Mouse (Mus musculus): ENCODE data around the gene Aamp. TPM values are rescaled to one million over a fixed set of nuclear protein-coding genes. Genes with fewer than 3 reads are reported as not detected.
"Not testable (repeated sequence)": the region's sequence is repeated elsewhere in the genome, so short reads cannot be mapped to it uniquely, and the experiment has no call there.

Aamp gene
- polyA plus RNA-seq, 1 experiment: not detected

DNA sequence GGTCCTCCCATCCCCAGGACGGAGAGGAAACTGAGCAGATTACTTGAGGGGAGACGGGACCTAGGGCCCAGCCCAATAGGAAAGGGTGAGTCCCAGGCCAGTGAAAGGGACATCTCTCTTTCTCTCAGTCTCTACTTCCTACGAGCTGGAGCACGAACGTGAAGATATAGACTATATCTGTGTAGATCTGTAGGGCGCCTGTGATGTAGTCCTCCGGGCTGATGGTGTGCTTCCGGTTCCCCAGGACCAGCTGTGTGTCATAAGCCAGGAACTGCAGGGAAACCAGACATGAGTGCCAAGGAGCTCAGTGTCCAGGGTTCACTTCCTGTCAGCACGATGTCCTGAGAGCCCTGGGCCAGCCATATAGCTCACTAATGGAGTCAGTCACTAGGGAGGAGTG, 4.7 kb upstream of the Aamp start:
- H3K27ac ChIP-seq (ENCODE audit: insufficient read depth, low read depth, low read length): no peak overlapping the region
- no peak overlapping the region for H3K4me3 ChIP-seq (ENCODE audit: insufficient read depth, low read depth, low read length)
- 89% methylated on average over 9 of the region's 9 CpGs for WGBS
- TF ChIP-seq CTCF (IDR thresholded peaks at IDR 0.05; ENCODE audit: insufficient read depth, low read depth, low read length) (no peak), POLR2A (IDR thresholded peaks at IDR 0.05; ENCODE audit: insufficient read depth, low read depth, low read length) (no peak)
- H3K4me1 ChIP-seq (ENCODE audit: control insufficient read depth, insufficient read depth, low read length): peaks cover 32% of the 10 kb centered on the region

DNA sequence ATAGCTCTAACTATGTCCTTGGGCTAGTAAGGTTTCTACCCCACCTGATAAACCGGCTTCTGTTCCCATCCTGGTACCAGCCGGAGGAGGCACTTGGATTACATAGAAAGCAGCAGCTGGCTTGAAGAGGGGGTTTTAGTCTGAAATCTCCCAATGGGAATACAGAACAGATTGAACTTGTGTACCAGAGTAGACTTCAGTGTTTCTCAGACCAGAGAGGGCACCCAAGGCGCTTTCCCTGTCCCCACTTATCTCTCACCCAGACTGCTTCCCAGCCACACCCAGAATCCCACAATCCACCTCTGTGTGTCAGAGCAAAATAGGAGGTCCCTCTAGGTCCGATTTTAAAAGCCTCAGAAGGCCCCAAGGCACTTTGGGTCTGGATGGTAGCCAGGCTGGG, 3.8 kb upstream of the Aamp start:
- 75% methylated on average over 4 of the region's 4 CpGs for WGBS
- peaks cover 37% of the 10 kb centered on the region for H3K4me1 ChIP-seq (ENCODE audit: control insufficient read depth, insufficient read depth, low read length)
- no peak overlapping the region for H3K4me3 ChIP-seq (ENCODE audit: insufficient read depth, low read depth, low read length)
- H3K27ac ChIP-seq (ENCODE audit: insufficient read depth, low read depth, low read length): no peak overlapping the region
- no peak for TF ChIP-seq POLR2A (IDR thresholded peaks at IDR 0.05; ENCODE audit: insufficient read depth, low read depth, low read length)
- TF ChIP-seq CTCF (IDR thresholded peaks at IDR 0.05; ENCODE audit: insufficient read depth, low read depth, low read length): no peak

GRCm38 (mm10) chr1:74286869-74287607, 2.5 kb upstream of the Aamp start:
- H3K27ac ChIP-seq (ENCODE audit: insufficient read depth, low read depth, low read length); H3K4me3 ChIP-seq (ENCODE audit: insufficient read depth, low read depth, low read length): not testable (repeated sequence)
- 51% methylated on average over 15 of the region's 17 CpGs for WGBS
- H3K4me1 ChIP-seq (ENCODE audit: control insufficient read depth, insufficient read depth, low read length): peaks cover 35% of the 10 kb centered on the region
- 0 out of 2 replicates have a peak, but pooled peaks have one; percentile 22 for TF ChIP-seq CTCF (IDR thresholded peaks at IDR 0.05; ENCODE audit: insufficient read depth, low read depth, low read length)

DNA sequence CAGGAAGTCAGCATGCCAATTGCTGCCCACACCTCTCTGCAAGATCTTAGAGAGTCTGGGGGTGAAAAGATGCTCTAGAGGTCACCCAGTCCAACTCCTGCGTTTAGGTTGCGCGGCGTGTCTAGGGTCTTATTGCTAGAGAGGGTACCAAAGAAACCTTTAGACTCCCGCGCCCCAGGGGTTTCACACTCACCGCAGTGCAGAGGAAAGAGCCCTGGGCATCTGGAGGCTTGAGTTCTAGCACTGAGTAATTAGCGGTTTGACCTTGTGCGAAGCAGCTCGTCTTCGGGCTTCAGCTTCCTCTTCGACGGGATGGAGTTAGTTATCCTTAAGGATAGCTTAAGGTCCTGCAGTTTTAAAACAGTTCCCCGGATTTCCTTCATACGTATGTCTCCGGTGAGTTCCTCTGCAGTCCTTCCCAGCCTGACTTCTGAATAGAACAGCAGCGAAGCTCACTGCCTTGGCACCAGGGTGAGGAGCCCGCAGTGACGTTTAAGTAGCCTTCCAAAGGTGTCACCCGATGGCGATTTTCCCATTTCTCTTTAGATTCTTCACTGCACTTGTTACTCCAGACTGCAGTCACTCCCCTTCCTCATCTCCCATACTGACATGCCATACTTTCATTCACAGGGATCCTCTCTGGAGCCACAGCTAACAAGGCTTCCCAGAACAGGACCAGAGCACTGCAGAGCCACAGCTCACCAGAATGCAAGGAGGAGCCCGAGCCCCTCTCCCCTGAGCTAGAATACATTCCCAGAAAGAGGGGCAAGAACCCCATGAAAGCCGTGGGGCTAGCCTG, 873 bp upstream of the Aamp start:
- Histone ChIP-seq H3K27ac (ENCODE audit: insufficient read depth, low read depth, low read length) (peak overlapping the region; percentile 39; the same call in 1 of the 2 replicates), H3K4me3 (ENCODE audit: insufficient read depth, low read depth, low read length) (peak overlapping the region; percentile 78), H3K4me1 (ENCODE audit: control insufficient read depth, insufficient read depth, low read length) (peaks cover 31% of the 10 kb centered on the region)
- TF ChIP-seq POLR2A (IDR thresholded peaks at IDR 0.05; ENCODE audit: insufficient read depth, low read depth, low read length) (no peak), CTCF (IDR thresholded peaks at IDR 0.05; ENCODE audit: insufficient read depth, low read depth, low read length) (no peak)
- 2% methylated on average over 23 of the region's 23 CpGs for WGBS

DNA sequence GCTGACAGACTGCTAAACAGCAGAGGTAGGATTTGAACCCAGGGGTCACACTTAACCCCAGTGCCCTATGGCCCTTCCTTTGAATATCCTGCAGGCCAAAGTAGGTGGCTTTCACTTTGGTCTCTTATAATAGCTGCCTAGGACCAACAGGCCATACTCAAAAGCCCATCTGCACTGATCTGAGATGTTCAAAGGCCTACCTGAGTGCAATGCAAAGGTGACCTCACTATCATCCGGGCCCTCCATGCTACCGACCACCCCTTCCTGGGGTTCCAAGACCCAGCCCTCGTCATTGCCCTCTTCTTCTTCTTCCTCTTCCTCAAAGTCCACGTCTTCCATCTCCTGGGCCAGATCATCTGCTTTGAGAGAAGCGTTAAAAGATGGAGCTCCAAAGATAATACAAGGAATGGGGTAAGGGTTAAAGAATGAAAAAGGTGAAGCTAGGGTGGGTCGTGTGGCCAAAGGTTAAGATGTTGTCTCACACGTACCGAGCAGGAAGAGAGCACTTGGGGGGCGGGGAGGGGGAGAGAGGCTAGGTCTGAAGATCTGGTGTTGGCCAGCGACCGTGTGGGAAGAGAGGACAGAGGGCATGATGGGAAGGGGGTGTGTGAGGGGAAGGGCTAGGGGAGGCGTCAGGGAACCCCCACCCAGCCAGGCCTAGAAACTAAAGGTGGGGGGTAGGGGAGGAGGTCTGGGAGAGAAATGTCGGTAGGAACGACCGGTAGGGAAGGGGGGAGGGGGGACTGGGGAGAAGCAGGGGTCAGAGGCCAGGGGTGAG, 663 bp downstream of the Aamp start:
- Histone ChIP-seq H3K4me3 (ENCODE audit: insufficient read depth, low read depth, low read length) (peak overlapping the region; percentile 85), H3K4me1 (ENCODE audit: control insufficient read depth, insufficient read depth, low read length) (peaks cover 27% of the 10 kb centered on the region), H3K27ac (ENCODE audit: insufficient read depth, low read depth, low read length) (no peak overlapping the region)
- WGBS: 11% methylated on average over 15 of the region's 15 CpGs
- TF ChIP-seq POLR2A (IDR thresholded peaks at IDR 0.05; ENCODE audit: insufficient read depth, low read depth, low read length) (no peak), CTCF (IDR thresholded peaks at IDR 0.05; ENCODE audit: insufficient read depth, low read depth, low read length) (no peak)

DNA sequence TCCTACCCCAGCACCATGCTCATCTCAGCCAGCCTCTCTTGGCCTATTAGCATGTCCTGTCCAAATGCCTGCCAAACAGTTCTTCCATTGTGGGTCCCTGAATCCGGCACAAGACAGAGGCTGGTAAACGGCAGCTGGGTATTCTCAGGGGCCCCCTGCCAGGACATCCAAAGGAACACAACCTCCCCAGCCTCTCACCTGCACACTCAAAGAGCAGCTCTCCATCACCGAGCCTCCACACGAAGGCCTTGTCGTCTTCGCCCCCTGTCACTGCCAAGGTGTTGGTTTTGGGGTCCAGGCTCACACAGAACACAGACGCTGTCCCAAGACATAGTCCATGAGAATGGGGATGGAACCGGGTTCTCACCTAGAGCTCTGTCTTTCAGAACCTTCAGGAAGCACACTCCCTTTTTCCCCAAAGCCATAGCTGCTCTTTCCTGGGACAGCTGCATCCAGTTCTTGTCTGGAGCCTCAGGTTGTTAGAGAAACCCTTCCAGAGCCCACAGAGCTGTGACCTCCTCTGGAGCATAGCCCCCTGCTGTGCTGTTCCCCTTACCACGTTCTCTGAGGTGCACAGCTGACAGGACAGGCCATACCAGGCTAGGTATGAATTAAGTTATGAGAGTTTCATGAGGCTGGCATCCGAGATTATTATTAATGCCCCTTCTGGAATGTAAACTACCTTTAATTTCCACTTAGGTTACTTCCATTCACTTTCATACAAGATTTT, 1.5 kb downstream of the Aamp start:
- no peak overlapping the region for H3K4me3 ChIP-seq (ENCODE audit: insufficient read depth, low read depth, low read length)
- 78% methylated on average over 10 of the region's 10 CpGs for WGBS
- TF ChIP-seq CTCF (IDR thresholded peaks at IDR 0.05; ENCODE audit: insufficient read depth, low read depth, low read length): no peak
- TF ChIP-seq POLR2A (IDR thresholded peaks at IDR 0.05; ENCODE audit: insufficient read depth, low read depth, low read length): no peak
- H3K27ac ChIP-seq (ENCODE audit: insufficient read depth, low read depth, low read length): no peak overlapping the region
- H3K4me1 ChIP-seq (ENCODE audit: control insufficient read depth, insufficient read depth, low read length): peaks cover 22% of the 10 kb centered on the region

DNA sequence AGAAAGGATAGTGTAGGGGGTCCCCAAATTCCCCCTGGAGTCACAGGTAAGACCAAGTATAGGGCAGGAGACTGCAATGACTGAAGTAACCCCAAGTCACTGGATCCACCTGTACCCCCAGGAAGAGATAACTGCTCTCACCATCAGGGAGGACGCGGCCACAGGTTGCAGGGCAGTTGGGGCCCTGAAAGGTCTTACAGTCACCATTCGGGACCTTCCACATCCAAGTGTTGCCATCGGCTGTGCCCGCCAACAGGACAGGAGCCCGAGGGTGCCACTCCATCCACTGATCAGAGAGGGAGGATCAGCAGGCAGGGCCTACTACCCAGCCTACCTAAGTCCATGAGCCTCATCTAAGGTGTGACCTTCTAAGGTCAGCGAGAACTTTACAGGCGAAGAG, 2.7 kb downstream of the Aamp start:
- TF ChIP-seq CTCF (IDR thresholded peaks at IDR 0.05; ENCODE audit: insufficient read depth, low read depth, low read length) (no peak), POLR2A (IDR thresholded peaks at IDR 0.05; ENCODE audit: insufficient read depth, low read depth, low read length) (no peak)
- 97% methylated on average over 8 of the region's 8 CpGs for WGBS

DNA sequence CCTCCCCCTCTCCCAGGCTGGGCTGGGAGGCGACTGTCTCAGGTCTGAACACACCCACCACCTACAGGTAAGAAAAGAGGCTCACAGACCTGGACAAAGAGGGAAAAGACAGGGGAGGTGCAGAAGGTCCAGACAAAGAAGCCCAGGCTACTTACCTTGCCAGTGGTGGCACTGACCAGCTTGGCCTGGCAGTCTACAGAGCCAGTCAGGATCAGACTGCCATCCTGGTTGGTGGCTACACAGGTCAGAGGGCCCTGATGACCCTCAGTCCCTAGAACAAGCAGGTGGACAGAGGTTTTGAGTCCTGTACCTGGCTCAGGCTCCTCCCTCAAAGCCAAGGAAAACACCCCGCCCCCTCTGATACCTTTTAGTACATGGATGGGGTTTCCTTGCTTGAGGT, 3.2 kb downstream of the Aamp start:
- WGBS: 93% methylated on average over 2 of the region's 2 CpGs
- Histone ChIP-seq H3K4me3 (ENCODE audit: insufficient read depth, low read depth, low read length) (no peak overlapping the region), H3K27ac (ENCODE audit: insufficient read depth, low read depth, low read length) (no peak overlapping the region), H3K4me1 (ENCODE audit: control insufficient read depth, insufficient read depth, low read length) (peaks cover 22% of the 10 kb centered on the region)
- no peak for TF ChIP-seq CTCF (IDR thresholded peaks at IDR 0.05; ENCODE audit: insufficient read depth, low read depth, low read length)
- TF ChIP-seq POLR2A (IDR thresholded peaks at IDR 0.05; ENCODE audit: insufficient read depth, low read depth, low read length): no peak

More for the DNA sequence above, 2.7 kb downstream of the Aamp start:
- H3K27ac ChIP-seq (ENCODE audit: insufficient read depth, low read depth, low read length): no peak overlapping the region
- no peak overlapping the region for H3K4me3 ChIP-seq (ENCODE audit: insufficient read depth, low read depth, low read length)
- H3K4me1 ChIP-seq (ENCODE audit: control insufficient read depth, insufficient read depth, low read length): peaks cover 22% of the 10 kb centered on the region
